Mouse (Mus musculus) neural tube, embryonic 15.5 days (tissue): ENCODE results near the gene Rnf217. TPM values are rescaled to one million over a fixed set of nuclear protein-coding genes. Genes with fewer than 3 reads are reported as not detected.

Experiments used
- ATAC-seq: fragments of 200-750 bp; cut with Nextera tagmentation; 2 replicates; pipeline ENCODE4 v1.8.0; 2017; ENCODE audit warnings: mild to moderate bottlenecking, moderate TSS enrichment, moderate library complexity; ENCODE audit not compliant: low FRiP score
- H3K27ac ChIP-seq: fragments of 300-500 bp; sonication (generic); replicated peaks from 2 replicates; pipeline ENCODE4 v1.5.1; 2015; ENCODE audit warnings: mild to moderate bottlenecking, inconsistent platforms
- H3K27me3 ChIP-seq: fragments of 300-500 bp; sonication (generic); replicated peaks from 2 replicates; pipeline ENCODE4 v1.6.1; 2015; ENCODE audit warnings: inconsistent platforms
- H3K36me3 ChIP-seq: fragments of 300-500 bp; sonication (generic); 2 replicates; pipeline ENCODE4 v1.6.1; 2015; ENCODE audit warnings: inconsistent platforms
- H3K4me1 ChIP-seq: fragments of 300-500 bp; sonication (generic); 2 replicates; pipeline ENCODE4 v1.6.1; 2015; ENCODE audit warnings: inconsistent platforms
- H3K4me2 ChIP-seq: fragments of 300-500 bp; sonication (generic); 2 replicates; pipeline ENCODE4 v1.6.1; 2015; ENCODE audit warnings: inconsistent platforms, mild to moderate bottlenecking, moderate library complexity
- H3K4me3 ChIP-seq: fragments of 300-500 bp; sonication (generic); replicated peaks from 2 replicates; pipeline ENCODE4 v1.5.1; 2015; ENCODE audit warnings: mild to moderate bottlenecking, inconsistent platforms
- H3K9ac ChIP-seq: fragments of 300-500 bp; sonication (generic); replicated peaks from 2 replicates; pipeline ENCODE4 v1.6.1; 2015; ENCODE audit warnings: mild to moderate bottlenecking, inconsistent platforms
- H3K9me3 ChIP-seq: fragments of 300-500 bp; sonication (generic); replicated peaks from 2 replicates; pipeline ENCODE4 v1.6.1; 2016; ENCODE audit warnings: inconsistent platforms
- WGBS: fragments of 180-500 bp; shearing (Covaris S2); methylation state at CpG from one replicate; pipeline ENCODE4 v1.1.7; 2015; ENCODE audit warnings: mixed read lengths; 5-methylcytosine and 5-hydroxymethylcytosine counted together
- polyA plus RNA-seq: library from polyadenylated mRNA; unstranded; fragments of >200 nt; fragmentation: Nextera tagmentation; extraction: Ambion mirVana; gene quantifications from 2 replicates; pipeline ENCODE4 v1.2.1, GENCODE M21; 2015

The Rnf217 gene
- polyA plus RNA-seq, 1 experiment from 2014 or later = 2.0 TPM

DNA sequence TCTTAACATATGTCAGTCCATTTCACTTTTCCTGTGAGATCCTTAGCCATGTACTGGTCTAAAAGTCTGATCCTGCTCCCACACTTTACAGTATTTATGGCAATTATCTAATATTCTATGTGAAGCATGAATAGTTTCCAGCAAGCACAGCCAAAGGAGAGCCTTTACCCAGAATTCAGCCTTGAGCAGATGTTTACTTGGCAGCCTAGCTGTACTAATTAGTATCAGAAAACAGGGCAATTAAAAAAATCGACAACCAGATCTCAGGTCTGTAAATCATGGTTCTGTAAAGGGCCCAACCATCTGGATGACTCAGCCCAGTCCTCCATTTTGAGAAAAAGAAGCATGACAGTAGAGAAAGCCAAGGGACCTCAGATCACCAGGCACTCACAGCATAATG lies 57.6 kb downstream of the Rnf217 start:
- Histone ChIP-seq H3K4me3 (no peak overlapping the region), H3K9me3 (no peaks in the 10 kb centered on the region), H3K27ac (no peak overlapping the region), H3K4me1 (peaks cover 3% of the 10 kb centered on the region; the same call in 1 of the 2 replicates), H3K4me2 (no peak overlapping the region), H3K36me3 (no peaks in the 10 kb centered on the region), H3K9ac (no peak overlapping the region), H3K27me3 (no peaks in the 10 kb centered on the region)
- ATAC-seq = 0 out of 2 replicates have a peak, but pooled peaks have one; percentile 33
- WGBS = 27% methylated on average over 1 of the region's 1 CpGs

DNA sequence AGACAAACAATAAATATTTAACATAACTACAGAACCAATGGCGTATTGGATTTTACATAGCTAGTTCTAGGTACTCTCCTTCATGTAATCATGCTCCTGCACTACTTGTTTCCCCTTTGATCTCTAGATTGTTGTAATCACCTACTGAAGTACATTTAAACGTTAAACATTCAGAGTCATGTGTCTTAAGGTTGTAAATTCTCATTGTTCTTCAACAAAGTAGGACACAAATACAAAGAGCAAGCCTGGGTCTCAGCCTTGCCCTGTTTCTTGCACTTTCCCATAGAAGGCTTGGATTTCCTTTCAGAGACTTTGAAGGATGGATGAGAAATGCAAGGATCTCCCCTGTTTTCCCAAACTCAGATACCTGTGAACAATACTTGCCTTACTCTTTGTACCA lies 61.8 kb downstream of the Rnf217 start:
- no peaks in the 10 kb centered on the region for H3K9me3 ChIP-seq
- ATAC-seq = no peak

DNA sequence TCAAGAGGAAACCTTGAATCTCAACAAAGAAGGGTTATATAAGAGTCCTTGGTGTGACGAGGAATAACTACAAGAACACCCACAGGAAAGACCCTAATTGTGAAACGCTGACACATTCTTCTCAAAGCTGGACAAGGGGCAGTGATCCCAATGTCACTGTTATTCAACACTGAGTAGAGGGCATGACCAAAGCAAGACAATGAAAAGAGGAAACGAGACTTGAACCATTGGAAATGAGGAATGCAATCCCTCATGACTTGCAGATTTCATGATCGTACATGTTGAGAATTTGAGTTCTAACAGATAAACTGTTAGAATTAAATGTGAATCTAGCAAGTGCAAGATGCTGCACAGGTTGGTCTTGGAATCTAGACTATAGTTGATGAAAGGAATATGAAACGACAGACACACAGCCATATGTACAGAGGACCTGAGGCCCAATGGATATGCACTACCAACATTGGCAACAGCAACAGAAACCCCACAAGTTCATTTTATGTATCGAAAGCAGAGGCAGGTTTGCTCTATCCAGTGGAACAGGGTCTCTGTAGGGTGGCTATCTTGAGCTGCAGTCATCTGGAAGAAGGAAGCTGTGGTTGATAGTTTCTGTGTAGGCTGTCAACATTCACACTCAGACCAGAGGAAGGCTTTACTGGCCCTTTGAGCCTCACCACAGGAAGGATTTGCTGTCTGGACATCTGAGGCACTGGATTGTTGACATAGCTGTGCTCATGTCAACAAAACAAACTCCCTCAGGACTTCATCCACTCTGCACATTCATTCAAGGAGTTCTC lies 64.6 kb downstream of the Rnf217 start:
- H3K9me3 ChIP-seq = no peaks in the 10 kb centered on the region
- WGBS = 89% methylated on average over 6 of the region's 6 CpGs
- H3K36me3 ChIP-seq = no peaks in the 10 kb centered on the region
- no peak overlapping the region for H3K4me2 ChIP-seq
- no peak for ATAC-seq
- no peak overlapping the region for H3K9ac ChIP-seq
- no peaks in the 10 kb centered on the region for H3K4me1 ChIP-seq
- no peaks in the 10 kb centered on the region for H3K27me3 ChIP-seq
- H3K27ac ChIP-seq = no peak overlapping the region
- no peak overlapping the region for H3K4me3 ChIP-seq

More for the DNA sequence above, 61.8 kb downstream of the Rnf217 start:
- Histone ChIP-seq H3K4me2 (no peak overlapping the region), H3K4me1 (peaks cover 3% of the 10 kb centered on the region; the same call in 1 of the 2 replicates), H3K9ac (no peak overlapping the region), H3K4me3 (no peak overlapping the region), H3K36me3 (no peaks in the 10 kb centered on the region), H3K27ac (no peak overlapping the region), H3K27me3 (no peaks in the 10 kb centered on the region)
- 34% methylated on average over 2 of the region's 2 CpGs for WGBS

DNA sequence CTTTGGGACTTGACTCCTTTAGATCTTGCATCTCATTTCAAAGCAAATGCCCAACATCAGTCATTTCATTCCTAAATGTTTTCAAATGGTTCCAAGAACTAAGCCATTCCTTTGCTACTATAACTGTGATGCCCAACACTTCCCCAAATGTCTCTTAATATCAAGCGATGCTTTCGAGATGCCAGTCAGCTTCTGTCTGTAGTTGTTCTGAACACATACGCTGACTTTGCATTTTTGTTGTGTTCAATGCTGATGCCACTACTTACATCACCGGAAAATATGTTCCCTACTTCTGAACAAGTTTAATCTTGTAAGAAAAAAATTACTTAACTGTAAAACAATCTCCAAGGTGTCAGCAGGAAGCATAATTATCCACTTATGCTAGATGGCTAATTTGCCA lies 68.5 kb downstream of the Rnf217 start:
- no peak overlapping the region for H3K27ac ChIP-seq
- 74% methylated on average over 4 of the region's 4 CpGs for WGBS
- H3K4me3 ChIP-seq = no peak overlapping the region
- no peak overlapping the region for H3K9ac ChIP-seq
- no peaks in the 10 kb centered on the region for H3K27me3 ChIP-seq
- H3K4me2 ChIP-seq = no peak overlapping the region
- no peaks in the 10 kb centered on the region for H3K4me1 ChIP-seq
- H3K36me3 ChIP-seq = no peaks in the 10 kb centered on the region
- no peaks in the 10 kb centered on the region for H3K9me3 ChIP-seq
- ATAC-seq = no peak

DNA sequence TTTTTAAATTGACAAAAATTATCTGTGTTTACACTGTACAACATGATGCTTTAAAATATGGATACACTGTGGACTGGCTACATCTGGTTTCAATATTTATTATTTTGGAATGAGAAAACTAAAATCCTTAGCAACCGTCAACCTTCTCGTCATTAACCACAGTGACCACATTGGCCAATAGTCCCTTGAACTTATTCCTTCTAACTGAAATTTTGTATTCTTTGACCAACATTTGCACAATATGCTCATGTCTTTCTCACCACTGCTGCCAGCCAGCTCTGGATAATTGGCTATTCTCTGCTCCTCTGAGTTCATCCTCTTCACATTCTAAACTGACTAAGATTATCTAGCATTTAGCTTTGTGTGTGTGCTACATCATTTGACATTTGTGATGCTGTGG lies 69.6 kb downstream of the Rnf217 start:
- Histone ChIP-seq H3K4me2 (no peak overlapping the region), H3K4me3 (no peak overlapping the region), H3K27me3 (no peaks in the 10 kb centered on the region), H3K36me3 (0 out of 2 replicates have a peak, but pooled peaks cover 3% of the 10 kb centered on the region), H3K4me1 (no peaks in the 10 kb centered on the region), H3K9me3 (no peaks in the 10 kb centered on the region), H3K9ac (no peak overlapping the region), H3K27ac (no peak overlapping the region)
- 96% methylated on average over 2 of the region's 2 CpGs for WGBS
- ATAC-seq = no peak

DNA sequence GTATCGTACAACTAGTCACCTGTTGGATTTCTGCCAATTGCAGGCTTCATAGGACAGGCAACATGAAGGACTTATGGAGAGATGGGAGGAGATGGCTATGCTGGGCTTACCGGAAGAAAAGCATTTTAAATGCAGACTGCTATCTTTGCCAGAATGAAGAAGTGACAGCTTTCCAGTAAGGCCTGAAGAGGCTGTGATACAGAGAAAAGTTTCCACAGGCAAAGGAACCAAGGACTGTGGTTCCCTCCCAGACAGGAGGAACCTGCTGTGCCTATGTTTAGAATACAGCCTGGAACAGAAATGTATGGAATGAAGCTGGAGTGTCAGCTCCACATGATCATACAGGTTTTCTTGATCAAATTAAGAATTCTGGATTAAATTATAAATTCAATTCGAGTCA lies 70.3 kb downstream of the Rnf217 start:
- Histone ChIP-seq H3K9ac (no peak overlapping the region), H3K27me3 (no peaks in the 10 kb centered on the region), H3K27ac (no peak overlapping the region), H3K36me3 (0 out of 2 replicates have a peak, but pooled peaks cover 3% of the 10 kb centered on the region), H3K9me3 (no peaks in the 10 kb centered on the region), H3K4me3 (no peak overlapping the region), H3K4me2 (no peak overlapping the region), H3K4me1 (no peaks in the 10 kb centered on the region)
- WGBS = 87% methylated on average over 3 of the region's 3 CpGs
- ATAC-seq = no peak

DNA sequence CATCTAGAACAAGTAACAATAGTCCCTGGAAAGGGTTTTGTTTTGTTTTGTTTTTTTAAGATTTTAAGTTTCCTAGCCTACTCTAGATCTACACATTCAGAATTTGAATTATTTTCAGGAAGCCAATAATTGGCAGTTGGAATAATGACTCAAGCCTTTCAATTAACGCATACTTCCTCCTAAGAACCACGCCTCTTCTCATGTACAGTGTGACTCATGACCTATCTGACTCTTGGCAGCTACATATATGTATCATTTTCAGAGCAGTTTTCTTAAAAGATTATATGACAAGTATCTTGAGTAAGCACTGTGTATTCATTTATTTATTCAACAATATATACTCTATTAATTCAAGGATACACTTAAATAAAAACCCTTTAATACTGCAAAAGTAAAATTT lies 70.7 kb downstream of the Rnf217 start:
- ATAC-seq = no peak
- Histone ChIP-seq H3K4me2 (no peak overlapping the region), H3K4me1 (no peaks in the 10 kb centered on the region), H3K4me3 (no peak overlapping the region), H3K9ac (no peak overlapping the region), H3K36me3 (0 out of 2 replicates have a peak, but pooled peaks cover 3% of the 10 kb centered on the region), H3K27me3 (no peaks in the 10 kb centered on the region), H3K9me3 (no peaks in the 10 kb centered on the region), H3K27ac (no peak overlapping the region)
- WGBS = 92% methylated on average over 2 of the region's 2 CpGs

DNA sequence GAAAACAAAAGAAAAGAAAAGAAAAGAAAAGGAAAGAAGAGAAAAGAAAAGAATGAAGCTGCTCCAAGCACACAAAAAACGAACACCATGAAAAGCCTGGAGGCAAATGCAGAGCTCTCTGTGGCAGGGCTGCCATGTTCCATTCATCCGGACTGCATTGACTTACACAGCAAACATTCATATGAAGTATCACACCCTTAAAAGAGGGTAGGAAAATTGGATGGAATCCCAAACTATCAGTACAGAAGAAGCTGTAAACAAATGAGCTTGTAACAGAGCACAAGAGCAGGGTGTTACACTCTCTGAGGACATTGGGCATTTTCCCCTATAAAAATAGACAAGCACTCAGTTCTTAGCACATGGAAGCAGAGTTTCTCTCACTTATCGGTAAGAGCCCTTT lies 71.8 kb downstream of the Rnf217 start:
- no peak for ATAC-seq
- 0 out of 2 replicates have a peak, but pooled peaks cover 3% of the 10 kb centered on the region for H3K36me3 ChIP-seq
- no peak overlapping the region for H3K4me3 ChIP-seq
- H3K9ac ChIP-seq = no peak overlapping the region
- no peaks in the 10 kb centered on the region for H3K4me1 ChIP-seq
- no peak overlapping the region for H3K4me2 ChIP-seq
- no peaks in the 10 kb centered on the region for H3K9me3 ChIP-seq
- H3K27me3 ChIP-seq = no peaks in the 10 kb centered on the region
- WGBS = 74% methylated on average over 3 of the region's 3 CpGs
- no peak overlapping the region for H3K27ac ChIP-seq

DNA sequence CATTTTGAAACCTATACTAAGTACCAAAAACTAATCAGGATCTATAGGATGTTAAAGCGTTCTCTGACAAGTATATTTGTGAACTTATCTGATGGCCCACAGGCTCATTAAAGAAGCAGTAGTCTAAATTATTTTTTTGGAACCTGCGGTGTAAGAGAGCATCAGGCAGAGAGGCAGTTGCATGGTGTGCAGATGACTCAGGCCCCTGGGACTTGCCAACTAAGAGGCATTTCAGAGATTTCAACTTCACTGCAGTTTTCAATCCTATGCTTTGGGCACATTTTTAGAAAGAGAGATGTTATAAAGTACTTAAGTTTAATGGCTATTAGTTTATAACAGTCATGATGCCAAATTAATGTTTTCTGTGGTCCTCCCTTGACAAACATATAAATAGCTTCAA lies 73.9 kb downstream of the Rnf217 start:
- H3K27me3 ChIP-seq = no peaks in the 10 kb centered on the region
- 75% methylated on average over 2 of the region's 2 CpGs for WGBS
- no peak overlapping the region for H3K4me3 ChIP-seq
- H3K9ac ChIP-seq = no peak overlapping the region
- no peaks in the 10 kb centered on the region for H3K9me3 ChIP-seq
- no peak overlapping the region for H3K4me2 ChIP-seq
- no peak overlapping the region for H3K27ac ChIP-seq
- ATAC-seq = no peak
- no peaks in the 10 kb centered on the region for H3K4me1 ChIP-seq
- H3K36me3 ChIP-seq = 0 out of 2 replicates have a peak, but pooled peaks cover 3% of the 10 kb centered on the region

DNA sequence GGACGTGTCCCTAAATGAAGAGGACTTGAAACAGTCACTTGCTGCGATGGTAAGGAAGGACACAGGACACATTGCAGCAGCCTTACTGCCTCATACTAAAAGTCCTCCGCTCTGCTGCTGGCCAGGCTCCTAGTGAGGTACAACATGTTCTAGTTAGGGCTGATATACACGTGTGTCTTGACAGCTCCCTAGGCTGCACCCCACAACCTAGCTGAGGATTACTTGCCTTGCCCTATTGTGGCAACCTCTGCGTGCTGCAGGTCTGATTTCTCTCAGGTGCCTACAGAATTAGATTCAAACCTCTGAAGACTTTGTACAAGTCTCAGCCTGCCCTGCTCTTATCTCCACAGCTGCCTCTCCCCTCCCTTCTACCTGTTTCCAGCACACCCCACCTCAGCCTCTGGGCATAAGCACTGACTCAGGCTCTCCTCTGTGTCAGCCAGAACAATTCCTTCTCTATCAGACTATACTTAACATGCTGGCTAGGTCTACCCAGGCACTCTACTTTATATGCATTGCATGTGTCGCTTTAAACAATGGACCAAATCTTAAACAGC lies 75.6 kb downstream of the Rnf217 start:
- Histone ChIP-seq H3K9ac (no peak overlapping the region), H3K4me1 (0 out of 2 replicates have a peak, but pooled peaks cover 5% of the 10 kb centered on the region), H3K9me3 (no peaks in the 10 kb centered on the region), H3K4me2 (no peak overlapping the region), H3K4me3 (no peak overlapping the region), H3K27ac (no peak overlapping the region), H3K36me3 (0 out of 2 replicates have a peak, but pooled peaks cover 3% of the 10 kb centered on the region), H3K27me3 (no peaks in the 10 kb centered on the region)
- 91% methylated on average over 6 of the region's 6 CpGs for WGBS
- no peak for ATAC-seq

DNA sequence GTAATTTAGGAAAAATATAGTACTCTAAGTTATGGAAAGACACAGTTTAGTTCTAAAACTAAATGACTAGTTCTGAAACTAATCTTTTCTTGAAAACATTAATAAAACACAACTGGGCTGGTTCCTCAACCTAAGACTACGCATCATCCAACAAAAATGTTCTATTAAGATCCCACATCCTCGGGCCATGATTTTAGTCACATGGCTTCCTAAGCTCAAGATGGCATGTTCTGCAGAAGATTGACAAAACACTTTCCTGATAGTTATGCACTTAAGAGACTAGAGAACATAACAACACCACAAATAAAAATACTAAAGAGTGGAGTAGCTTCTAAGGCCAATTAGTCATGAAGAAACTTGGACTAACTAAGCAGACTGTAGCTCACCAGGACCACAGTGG lies 76.2 kb downstream of the Rnf217 start:
- WGBS = 98% methylated on average over 2 of the region's 2 CpGs

More for the DNA sequence above, 76.2 kb downstream of the Rnf217 start:
- H3K27ac ChIP-seq = no peak overlapping the region
- 0 out of 2 replicates have a peak, but pooled peaks cover 3% of the 10 kb centered on the region for H3K36me3 ChIP-seq
- H3K9me3 ChIP-seq = no peaks in the 10 kb centered on the region
- no peak overlapping the region for H3K9ac ChIP-seq
- 0 out of 2 replicates have a peak, but pooled peaks cover 6% of the 10 kb centered on the region for H3K4me1 ChIP-seq
- no peaks in the 10 kb centered on the region for H3K27me3 ChIP-seq
- no peak for ATAC-seq
- no peak overlapping the region for H3K4me2 ChIP-seq
- no peak overlapping the region for H3K4me3 ChIP-seq
